In the genomic region with DNA sequence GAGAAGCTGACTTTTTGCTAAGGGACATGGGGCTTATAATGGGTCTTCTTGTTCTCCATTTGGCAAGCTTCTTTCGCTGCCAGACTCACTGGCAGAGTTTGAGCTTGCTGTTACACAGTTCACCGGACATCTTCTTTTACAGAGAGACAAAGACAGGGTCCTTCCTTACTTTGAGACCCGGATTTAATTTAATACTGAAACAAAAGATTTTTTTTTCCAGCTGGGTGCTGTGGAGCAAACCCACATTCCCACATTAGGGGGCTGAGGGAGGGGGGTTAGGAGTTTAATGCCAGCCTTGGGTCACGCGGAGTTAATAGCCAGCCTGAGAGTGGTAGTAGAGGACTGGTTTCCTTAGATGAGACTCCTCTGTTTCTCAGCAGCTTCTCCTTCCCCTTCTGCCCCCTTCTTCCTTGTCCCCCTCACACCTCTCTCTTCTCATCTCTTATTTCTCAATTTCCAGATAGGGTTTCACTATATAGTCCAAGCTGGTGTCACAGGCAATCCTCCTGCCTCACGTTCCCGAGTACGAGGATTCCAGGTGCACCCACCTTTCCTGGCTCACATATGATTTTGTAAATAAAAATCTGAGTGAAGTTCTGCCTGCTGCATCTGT, we compare ENCODE assay signal across 17 mouse cellular contexts. TPM values are rescaled to one million over a fixed set of nuclear protein-coding genes. Genes with fewer than 3 reads are reported as not detected.
DNase-seq lines count a peak whose midpoint lies in the region; ATAC-seq lines count a peak whose summit lies in the region.
"Had no signal": no experiment of that assay in that cellular context is flagged by ENCODE, and none has a peak within 500 bp of the region (broad histone marks: within the 10 kb centered on the region; RNA-seq: fewer than 3 reads in every experiment).

No protein-coding gene starts in this region.

- no peak overlapping the region for H3K4me3 ChIP-seq in forebrain, embryonic 16.5 days (replicated peaks; ENCODE audit: low read length)
- H3K4me3 ChIP-seq in forebrain, embryonic 13.5 days: no peak overlapping the region
- H3K4me3 ChIP-seq in midbrain, embryonic 13.5 days (replicated peaks): no peak overlapping the region
- H3K4me3 ChIP-seq in midbrain, embryonic 11.5 days (ENCODE audit: low read depth, low read length): no peak overlapping the region
- H3K4me3 ChIP-seq in hindbrain, embryonic 16.5 days (ENCODE audit: low read length): no peak overlapping the region
- H3K4me3 ChIP-seq in neural tube, embryonic 15.5 days (replicated peaks): no peak overlapping the region
- no peak overlapping the region for H3K4me3 ChIP-seq in intestine, embryonic 16.5 days (ENCODE audit: low read length)
- H3K4me3 ChIP-seq: heart, embryonic 15.5 days; limb, embryonic 13.5 days; midbrain, embryonic 12.5 days; neural tube, embryonic 12.5 days had no signal

- no peaks in the 10 kb centered on the region for H3K9me3 ChIP-seq in forebrain, embryonic 16.5 days (ENCODE audit: control insufficient read depth, low read length)
- H3K9me3 ChIP-seq in forebrain, embryonic 13.5 days (replicated peaks): no peaks in the 10 kb centered on the region
- no peaks in the 10 kb centered on the region for H3K9me3 ChIP-seq in midbrain, embryonic 13.5 days
- no peaks in the 10 kb centered on the region for H3K9me3 ChIP-seq in midbrain, embryonic 11.5 days (ENCODE audit: control insufficient read depth, low read length)
- no peaks in the 10 kb centered on the region for H3K9me3 ChIP-seq in hindbrain, embryonic 16.5 days (ENCODE audit: control insufficient read depth, low read length)
- no peaks in the 10 kb centered on the region for H3K9me3 ChIP-seq in neural tube, embryonic 15.5 days (replicated peaks)
- no peaks in the 10 kb centered on the region for H3K9me3 ChIP-seq in intestine, embryonic 16.5 days (ENCODE audit: control insufficient read depth, low read length)
- H3K9me3 ChIP-seq: G1E; heart, embryonic 15.5 days; limb, embryonic 13.5 days; midbrain, embryonic 12.5 days; neural tube, embryonic 12.5 days had no signal

- no peak overlapping the region for H3K27ac ChIP-seq in forebrain, embryonic 16.5 days (ENCODE audit: low read length)
- no peak overlapping the region for H3K27ac ChIP-seq in forebrain, embryonic 13.5 days
- no peak overlapping the region for H3K27ac ChIP-seq in midbrain, embryonic 13.5 days
- no peak overlapping the region for H3K27ac ChIP-seq in midbrain, embryonic 11.5 days (ENCODE audit: low read depth, low read length)
- no peak overlapping the region; the same call in 1 of the 2 replicates for H3K27ac ChIP-seq in hindbrain, embryonic 16.5 days (ENCODE audit: low read depth, low read length)
- peak overlapping the region; percentile 51 for H3K27ac ChIP-seq in neural tube, embryonic 15.5 days (replicated peaks)
- H3K27ac ChIP-seq in intestine, embryonic 16.5 days (ENCODE audit: low read length): no peak overlapping the region
- H3K27ac ChIP-seq: heart, embryonic 15.5 days; limb, embryonic 13.5 days; midbrain, embryonic 12.5 days; neural tube, embryonic 12.5 days had no signal

- DNase-seq in midbrain, embryonic 11.5 days (ENCODE audit: low spot score, missing footprints): no peak
- DNase-seq: adrenal gland, adult 2 months; kidney, adult 8-10 months; kidney, postnatal 4 days; liver, postnatal 0 days; thymus, postnatal 4 days had no signal

- ATAC-seq in forebrain, embryonic 16.5 days: peak; percentile 52; the same call in 1 of the 2 replicates
- ATAC-seq in forebrain, embryonic 13.5 days: no peak; the same call in 1 of the 2 replicates
- ATAC-seq in midbrain, embryonic 13.5 days: peak; percentile 53; the same call in 1 of the 2 replicates
- no peak for ATAC-seq in midbrain, embryonic 11.5 days (ENCODE audit: low FRiP score)
- ATAC-seq in hindbrain, embryonic 16.5 days: peak; percentile 96
- ATAC-seq in neural tube, embryonic 15.5 days (ENCODE audit: low FRiP score): peak; percentile 77
- no peak for ATAC-seq in intestine, embryonic 16.5 days
- ATAC-seq: liver, postnatal 0 days had no signal

- H3K36me3 ChIP-seq in forebrain, embryonic 16.5 days (ENCODE audit: control insufficient read depth, insufficient read depth): no peaks in the 10 kb centered on the region
- no peaks in the 10 kb centered on the region for H3K36me3 ChIP-seq in forebrain, embryonic 13.5 days (ENCODE audit: poor library complexity, severe bottlenecking)
- no peaks in the 10 kb centered on the region for H3K36me3 ChIP-seq in midbrain, embryonic 13.5 days
- no peaks in the 10 kb centered on the region for H3K36me3 ChIP-seq in midbrain, embryonic 11.5 days (ENCODE audit: control insufficient read depth, insufficient read depth, low read length)
- no peaks in the 10 kb centered on the region for H3K36me3 ChIP-seq in hindbrain, embryonic 16.5 days (ENCODE audit: control insufficient read depth, insufficient read depth, low read length)
- no peaks in the 10 kb centered on the region for H3K36me3 ChIP-seq in neural tube, embryonic 15.5 days
- H3K36me3 ChIP-seq in intestine, embryonic 16.5 days (ENCODE audit: control insufficient read depth, insufficient read depth, low read length): no peaks in the 10 kb centered on the region
- H3K36me3 ChIP-seq: G1E; heart, embryonic 15.5 days; limb, embryonic 13.5 days; midbrain, embryonic 12.5 days; neural tube, embryonic 12.5 days had no signal

- no peak overlapping the region for H3K9ac ChIP-seq in forebrain, embryonic 16.5 days (replicated peaks; ENCODE audit: low read depth, low read length)
- H3K9ac ChIP-seq in forebrain, embryonic 13.5 days: no peak overlapping the region
- H3K9ac ChIP-seq in midbrain, embryonic 13.5 days (replicated peaks): no peak overlapping the region
- H3K9ac ChIP-seq in midbrain, embryonic 11.5 days (ENCODE audit: low read length): no peak overlapping the region
- no peak overlapping the region for H3K9ac ChIP-seq in hindbrain, embryonic 16.5 days (ENCODE audit: low read depth, low read length)
- H3K9ac ChIP-seq in neural tube, embryonic 15.5 days (replicated peaks): no peak overlapping the region
- no peak overlapping the region for H3K9ac ChIP-seq in intestine, embryonic 16.5 days (ENCODE audit: low read depth, low read length)
- H3K9ac ChIP-seq: heart, embryonic 15.5 days; limb, embryonic 13.5 days; liver, postnatal 0 days; midbrain, embryonic 12.5 days; neural tube, embryonic 12.5 days had no signal

- no peak overlapping the region for H3K4me2 ChIP-seq in forebrain, embryonic 16.5 days (ENCODE audit: low read length)
- H3K4me2 ChIP-seq in forebrain, embryonic 13.5 days: no peak overlapping the region
- H3K4me2 ChIP-seq in midbrain, embryonic 13.5 days (replicated peaks): no peak overlapping the region
- H3K4me2 ChIP-seq in midbrain, embryonic 11.5 days: no peak overlapping the region
- H3K4me2 ChIP-seq in hindbrain, embryonic 16.5 days (ENCODE audit: low read length): no peak overlapping the region
- H3K4me2 ChIP-seq in neural tube, embryonic 15.5 days: no peak overlapping the region
- no peak overlapping the region for H3K4me2 ChIP-seq in intestine, embryonic 16.5 days (ENCODE audit: low read depth, low read length)
- H3K4me2 ChIP-seq: heart, embryonic 15.5 days; limb, embryonic 13.5 days; midbrain, embryonic 12.5 days; neural tube, embryonic 12.5 days had no signal

- WGBS in forebrain, embryonic 16.5 days: 59% methylated on average over 8 of the region's 8 CpGs
- WGBS in forebrain, embryonic 13.5 days: 56% methylated on average over 8 of the region's 8 CpGs
- WGBS in midbrain, embryonic 13.5 days: 67% methylated on average over 8 of the region's 8 CpGs
- 69% methylated on average over 8 of the region's 8 CpGs for WGBS in midbrain, embryonic 11.5 days
- 67% methylated on average over 8 of the region's 8 CpGs for WGBS in hindbrain, embryonic 16.5 days
- 66% methylated on average over 8 of the region's 8 CpGs for WGBS in neural tube, embryonic 15.5 days
- 83% methylated on average over 8 of the region's 8 CpGs for WGBS in intestine, embryonic 16.5 days

- peaks cover 13% of the 10 kb centered on the region for H3K4me1 ChIP-seq in forebrain, embryonic 16.5 days (replicated peaks; ENCODE audit: control insufficient read depth, insufficient read depth, low read length)
- H3K4me1 ChIP-seq in forebrain, embryonic 13.5 days: no peaks in the 10 kb centered on the region
- H3K4me1 ChIP-seq in midbrain, embryonic 13.5 days (replicated peaks): peaks cover 6% of the 10 kb centered on the region
- no peaks in the 10 kb centered on the region for H3K4me1 ChIP-seq in midbrain, embryonic 11.5 days (ENCODE audit: control insufficient read depth, insufficient read depth, low read length)
- H3K4me1 ChIP-seq in hindbrain, embryonic 16.5 days (ENCODE audit: control insufficient read depth, insufficient read depth, low read depth, low read length): no peaks in the 10 kb centered on the region
- no peaks in the 10 kb centered on the region for H3K4me1 ChIP-seq in neural tube, embryonic 15.5 days
- H3K4me1 ChIP-seq in intestine, embryonic 16.5 days (ENCODE audit: control insufficient read depth, insufficient read depth, low read length): no peaks in the 10 kb centered on the region
- H3K4me1 ChIP-seq: heart, embryonic 15.5 days; limb, embryonic 13.5 days; midbrain, embryonic 12.5 days; neural tube, embryonic 12.5 days had no signal

- no peaks in the 10 kb centered on the region for H3K27me3 ChIP-seq in forebrain, embryonic 16.5 days (replicated peaks; ENCODE audit: control insufficient read depth, insufficient read depth, low read length)
- no peaks in the 10 kb centered on the region for H3K27me3 ChIP-seq in forebrain, embryonic 13.5 days
- no peaks in the 10 kb centered on the region for H3K27me3 ChIP-seq in midbrain, embryonic 13.5 days
- no peaks in the 10 kb centered on the region for H3K27me3 ChIP-seq in midbrain, embryonic 11.5 days (ENCODE audit: control insufficient read depth, insufficient read depth, low read length)
- H3K27me3 ChIP-seq in hindbrain, embryonic 16.5 days (replicated peaks; ENCODE audit: control insufficient read depth, insufficient read depth, low read length): no peaks in the 10 kb centered on the region
- H3K27me3 ChIP-seq in neural tube, embryonic 15.5 days (replicated peaks): no peaks in the 10 kb centered on the region
- H3K27me3 ChIP-seq in intestine, embryonic 16.5 days (replicated peaks; ENCODE audit: control insufficient read depth, insufficient read depth, low read length): no peaks in the 10 kb centered on the region
- H3K27me3 ChIP-seq: heart, embryonic 15.5 days; limb, embryonic 13.5 days; midbrain, embryonic 12.5 days; neural tube, embryonic 12.5 days had no signal

RNA-seq across cellular contexts. Expression of a gene that starts 7.7 kb away (rescaled TPM):
- polyA plus RNA-seq in forebrain, embryonic 16.5 days (2015; fragmentation: Nextera tagmentation; extraction: Ambion mirVana): 39.4 and 43.8 TPM in 2 replicates
- polyA plus RNA-seq in forebrain, embryonic 13.5 days (2015; fragmentation: Nextera tagmentation; extraction: Ambion mirVana): 47.5 and 47.8 TPM in 2 replicates
- 36.2 and 41.0 TPM in 2 replicates for polyA plus RNA-seq in midbrain, embryonic 13.5 days (2015; fragmentation: Nextera tagmentation; extraction: Ambion mirVana)
- 60.6 and 62.6 TPM in 2 replicates for polyA plus RNA-seq in midbrain, embryonic 11.5 days (2014; fragmentation: Nextera tagmentation; extraction: Ambion mirVana)
- polyA plus RNA-seq in hindbrain, embryonic 16.5 days (2015; fragmentation: Nextera tagmentation; extraction: Ambion mirVana): 40.4 and 42.8 TPM in 2 replicates
- polyA plus RNA-seq in neural tube, embryonic 15.5 days (2015; fragmentation: Nextera tagmentation; extraction: Ambion mirVana): 37.7 and 46.3 TPM in 2 replicates
- 69.9 and 74.8 TPM in 2 replicates for polyA plus RNA-seq in intestine, embryonic 16.5 days (2015; fragmentation: Nextera tagmentation; extraction: Ambion mirVana)

Comparison
In these comparisons a context has a peak if more than half of its experiments do, and no peak if none do; other contexts are left out.
1. ATAC-seq: peak in forebrain, embryonic 16.5 days (single experiment), midbrain, embryonic 13.5 days (single experiment), hindbrain, embryonic 16.5 days (single experiment) and neural tube, embryonic 15.5 days (single experiment); none in forebrain, embryonic 13.5 days (single experiment), midbrain, embryonic 11.5 days (single experiment) and intestine, embryonic 16.5 days (single experiment).